Mouse (Mus musculus) liver, embryonic 14.5 days (tissue): ENCODE data around the gene A630001G21Rik.

Source experiments
- CTCF ChIP-seq: IDR thresholded peaks from 2 replicates; pipeline ENCODE4 v1.5.1; 2016; ENCODE audit warnings: antibody characterized with exemption, low read depth, control low read depth
- EP300 ChIP-seq: IDR thresholded peaks from 2 replicates; pipeline ENCODE4 v1.6.1; 2016; ENCODE audit warnings: antibody characterized with exemption, low read depth

DNA sequence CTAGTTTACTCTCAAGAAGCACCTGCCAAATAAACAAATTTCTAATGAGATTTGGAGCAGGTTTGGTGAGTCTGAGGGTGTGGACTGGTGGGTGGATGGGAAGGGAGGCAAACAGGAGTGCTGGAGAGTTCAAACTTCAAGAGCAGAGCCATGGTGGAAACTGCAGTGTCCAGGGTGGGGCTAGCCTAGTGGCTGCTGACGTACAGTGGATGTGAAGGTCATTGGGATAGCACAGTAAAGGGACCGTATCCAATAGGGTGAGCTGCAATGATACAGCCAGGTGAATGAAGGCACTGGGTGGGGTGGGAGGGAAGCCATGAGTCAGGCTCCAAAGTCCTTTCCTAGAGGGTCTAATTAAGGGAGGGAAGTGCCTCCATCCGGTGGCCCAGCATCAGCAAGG, 12.1 kb upstream of the A630001G21Rik start:
- TF ChIP-seq CTCF (no peak), EP300 (no peak)
